Mouse (Mus musculus): ENCODE measurements around the gene Fndc9. TPM values are rescaled to one million over a fixed set of nuclear protein-coding genes. Genes with fewer than 3 reads are reported as not detected.

Fndc9 gene
- polyA plus RNA-seq, 1 experiment from 2014 or later, result not detected

DNA sequence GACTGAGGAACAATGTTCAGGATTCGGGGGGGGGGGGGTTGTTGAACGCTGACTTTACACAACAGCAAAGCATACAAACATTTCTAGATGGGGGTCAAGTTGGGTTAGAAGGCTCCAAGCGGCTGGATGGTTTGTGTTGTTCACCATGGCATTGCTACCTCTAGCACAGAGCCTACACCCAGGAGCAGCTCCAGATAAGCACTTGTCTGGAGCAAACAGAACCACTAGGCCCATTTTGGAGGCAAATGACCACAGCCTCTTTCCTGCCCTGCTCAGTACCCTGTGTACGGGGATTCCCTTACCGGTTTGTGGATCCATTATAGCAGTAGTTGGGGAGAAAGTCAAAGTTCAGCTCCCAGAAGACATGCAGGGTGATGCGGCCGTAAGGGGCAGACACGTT is 6.7 kb downstream of the Fndc9 start:
- 92% methylated on average over 8 of the region's 8 CpGs for WGBS
- Histone ChIP-seq H3K4me1 (replicated peaks) (no peaks in the 10 kb centered on the region), H3K9ac (no peak overlapping the region), H3K4me3 (replicated peaks) (no peak overlapping the region), H3K9me3 (no peaks in the 10 kb centered on the region), H3K27ac (no peak overlapping the region), H3K36me3 (no peaks in the 10 kb centered on the region), H3K27me3 (replicated peaks) (no peaks in the 10 kb centered on the region), H3K4me2 (replicated peaks) (no peak overlapping the region)
- ATAC-seq, result no peak

DNA sequence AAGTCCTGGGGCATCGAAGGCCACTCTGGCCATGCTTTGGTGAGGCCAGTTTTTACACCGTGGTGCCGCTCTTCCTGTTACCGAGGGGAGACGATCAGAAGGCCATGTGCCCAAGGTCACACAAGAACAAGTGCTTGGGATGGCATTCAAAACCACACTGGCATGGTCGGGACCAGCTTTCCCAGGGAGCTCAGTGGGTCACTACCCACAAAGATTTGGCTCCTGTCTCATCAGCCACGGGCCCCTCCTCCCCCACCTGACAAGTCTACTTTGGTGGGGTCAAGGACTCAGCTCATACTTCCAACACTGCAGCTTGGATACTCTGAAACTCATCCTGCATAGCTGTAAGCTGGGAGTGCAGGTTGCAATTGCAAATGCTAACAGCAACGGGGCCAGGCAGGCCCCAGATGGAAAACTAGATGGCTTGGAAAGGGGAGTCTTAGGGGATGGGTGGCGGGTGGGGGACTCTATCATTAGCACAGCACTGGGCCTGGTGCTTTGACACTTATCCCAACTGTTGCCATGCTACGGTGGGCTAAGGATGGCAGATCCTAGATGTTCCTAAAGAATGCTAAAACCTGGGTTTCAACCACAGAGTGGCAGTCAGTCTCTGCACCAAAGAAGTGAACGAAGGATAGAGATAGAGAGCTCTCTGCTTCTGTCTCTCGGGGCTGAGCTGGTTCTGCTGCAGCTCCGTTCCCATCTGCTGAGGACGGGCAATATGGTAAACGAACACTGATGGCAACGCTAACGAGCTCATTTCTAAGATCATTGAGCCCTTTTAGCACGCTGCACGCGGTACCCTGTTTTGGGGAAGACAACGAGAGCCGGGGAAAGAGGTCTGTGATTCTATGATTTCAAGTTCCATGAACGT is 9.6 kb downstream of the Fndc9 start:
- 93% methylated on average over 23 of the region's 23 CpGs for WGBS
- no peak overlapping the region for H3K27ac ChIP-seq
- H3K36me3 ChIP-seq, result no peaks in the 10 kb centered on the region
- no peaks in the 10 kb centered on the region for H3K4me1 ChIP-seq (replicated peaks)
- H3K4me3 ChIP-seq (replicated peaks), result no peak overlapping the region
- no peak overlapping the region for H3K9ac ChIP-seq
- H3K9me3 ChIP-seq, result no peaks in the 10 kb centered on the region
- no peaks in the 10 kb centered on the region for H3K27me3 ChIP-seq (replicated peaks)
- ATAC-seq, result no peak
- no peak overlapping the region for H3K4me2 ChIP-seq (replicated peaks)

DNA sequence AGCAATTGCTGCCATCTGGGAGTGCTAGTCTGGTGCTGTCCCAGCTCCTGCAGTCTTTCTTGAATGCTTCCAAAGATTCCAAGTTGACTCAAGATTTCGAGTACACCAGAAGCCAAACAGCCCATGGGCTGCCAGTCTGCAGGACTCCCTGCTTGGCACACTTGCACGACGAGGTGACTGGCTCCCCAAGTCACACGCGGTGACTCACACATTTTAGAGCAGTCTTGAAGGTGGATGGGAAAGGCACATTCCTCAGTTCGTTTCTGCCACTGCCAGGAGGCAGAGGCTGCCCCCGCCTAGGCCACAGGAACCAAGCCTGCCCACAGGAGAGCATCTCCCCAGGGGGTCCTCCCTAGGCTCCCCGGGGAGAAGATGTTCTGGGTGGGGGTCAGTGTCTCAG is 10.6 kb downstream of the Fndc9 start:
- no peak overlapping the region for H3K4me3 ChIP-seq (replicated peaks)
- H3K9ac ChIP-seq, result no peak overlapping the region
- H3K36me3 ChIP-seq, result no peaks in the 10 kb centered on the region
- no peaks in the 10 kb centered on the region for H3K9me3 ChIP-seq
- no peaks in the 10 kb centered on the region for H3K27me3 ChIP-seq (replicated peaks)
- H3K4me2 ChIP-seq (replicated peaks), result no peak overlapping the region
- no peak for ATAC-seq
- no peak overlapping the region for H3K27ac ChIP-seq
- H3K4me1 ChIP-seq (replicated peaks), result no peaks in the 10 kb centered on the region
- 70% methylated on average over 8 of the region's 8 CpGs for WGBS

DNA sequence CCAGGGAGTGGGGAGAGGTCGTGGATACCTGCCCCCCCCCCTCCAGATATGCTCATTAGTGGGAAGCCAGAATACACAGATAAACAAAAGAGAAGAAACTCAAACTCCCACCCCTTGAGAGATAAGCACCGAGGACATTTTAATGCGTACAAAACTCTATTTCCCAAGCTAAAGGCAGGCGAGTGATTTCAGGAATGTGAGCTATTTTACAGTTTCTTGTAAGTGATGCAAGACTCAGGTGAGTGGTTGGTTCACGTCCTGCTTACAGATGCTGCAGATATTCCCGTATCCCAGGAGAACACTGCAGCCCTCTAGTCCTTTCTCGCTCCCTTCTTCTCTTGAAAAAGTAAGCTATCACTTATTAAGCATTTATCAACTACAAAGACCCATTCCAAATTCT is 11.1 kb downstream of the Fndc9 start:
- Histone ChIP-seq H3K9me3 (no peaks in the 10 kb centered on the region), H3K4me3 (replicated peaks) (no peak overlapping the region), H3K9ac (no peak overlapping the region), H3K27me3 (replicated peaks) (no peaks in the 10 kb centered on the region), H3K27ac (no peak overlapping the region), H3K36me3 (no peaks in the 10 kb centered on the region), H3K4me1 (replicated peaks) (no peaks in the 10 kb centered on the region), H3K4me2 (replicated peaks) (no peak overlapping the region)
- ATAC-seq, result no peak
- WGBS, result 64% methylated on average over 7 of the region's 7 CpGs

DNA sequence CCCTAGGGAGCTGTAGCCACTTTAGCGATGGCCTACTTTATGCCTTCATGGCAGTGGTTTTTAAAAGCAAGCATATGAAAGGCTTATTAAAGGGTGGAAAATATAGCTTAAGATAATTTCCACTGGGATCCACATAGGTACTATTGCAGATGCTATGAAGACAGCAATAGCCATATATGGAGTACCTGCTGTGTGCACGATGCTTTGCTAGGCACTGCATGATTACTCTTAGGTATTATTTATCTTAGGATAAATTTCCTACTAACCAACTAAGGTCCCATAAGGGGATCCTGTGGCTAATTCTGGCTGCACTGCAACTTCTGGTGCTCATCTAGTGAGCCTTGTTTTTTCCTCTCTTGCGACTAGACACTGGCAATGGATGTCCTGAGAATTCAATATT is 13.0 kb downstream of the Fndc9 start:
- Histone ChIP-seq H3K4me2 (replicated peaks) (no peak overlapping the region), H3K4me3 (replicated peaks) (no peak overlapping the region), H3K27me3 (replicated peaks) (no peaks in the 10 kb centered on the region), H3K36me3 (no peaks in the 10 kb centered on the region), H3K27ac (no peak overlapping the region), H3K9me3 (no peaks in the 10 kb centered on the region), H3K4me1 (replicated peaks) (no peaks in the 10 kb centered on the region), H3K9ac (no peak overlapping the region)
- 90% methylated on average over 3 of the region's 3 CpGs for WGBS
- ATAC-seq, result no peak

DNA sequence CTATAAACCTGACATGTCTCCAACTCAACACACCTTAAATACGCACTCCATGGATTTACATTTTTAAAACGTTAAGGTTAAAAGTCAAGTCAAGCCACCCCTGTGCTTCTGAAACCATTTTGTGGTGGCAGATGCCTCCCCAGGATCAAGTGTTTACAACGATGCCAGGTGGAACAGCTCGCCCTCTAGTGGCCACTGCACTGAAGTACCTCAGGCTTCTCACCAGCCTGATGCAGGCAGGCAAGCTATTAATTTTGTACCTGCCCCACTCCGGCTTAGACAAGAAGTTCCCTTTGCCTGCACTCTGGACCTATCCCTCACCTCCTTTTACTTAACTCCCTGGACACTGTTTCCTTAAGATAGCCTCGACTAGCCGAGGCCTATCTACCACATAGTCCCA is 16.7 kb downstream of the Fndc9 start:
- Histone ChIP-seq H3K4me1 (replicated peaks) (no peaks in the 10 kb centered on the region), H3K9ac (no peak overlapping the region), H3K4me3 (replicated peaks) (no peak overlapping the region), H3K27me3 (replicated peaks) (no peaks in the 10 kb centered on the region), H3K4me2 (replicated peaks) (no peak overlapping the region), H3K9me3 (no peaks in the 10 kb centered on the region), H3K36me3 (no peaks in the 10 kb centered on the region), H3K27ac (no peak overlapping the region)
- ATAC-seq, result 0 out of 2 replicates have a peak, but pooled peaks have one; percentile 43
- WGBS, result 29% methylated on average over 7 of the region's 7 CpGs

DNA sequence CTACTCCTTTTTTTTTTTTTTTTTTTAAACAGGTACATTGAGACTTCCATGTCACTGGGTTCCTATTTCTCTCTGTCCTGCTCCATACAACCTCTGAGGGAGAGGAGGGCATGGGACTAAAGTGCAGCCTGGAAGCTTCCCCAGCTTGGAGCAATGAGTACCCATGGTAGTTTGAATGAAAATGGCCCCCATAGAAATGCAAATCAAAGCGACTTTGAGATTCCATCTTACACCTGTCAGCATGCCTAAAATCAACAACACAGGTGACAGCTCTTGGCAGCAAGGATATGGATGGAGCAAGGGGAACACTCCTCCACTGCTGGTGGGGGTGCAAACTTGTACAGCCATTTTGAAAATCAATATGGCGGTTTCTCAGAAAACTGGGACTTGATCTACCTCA is 20.0 kb downstream of the Fndc9 start:
- H3K4me2 ChIP-seq (replicated peaks), result no peak overlapping the region
- H3K27ac ChIP-seq, result no peak overlapping the region
- H3K9ac ChIP-seq, result no peak overlapping the region
- H3K36me3 ChIP-seq, result no peaks in the 10 kb centered on the region
- H3K4me3 ChIP-seq (replicated peaks), result no peak overlapping the region
- no peaks in the 10 kb centered on the region for H3K4me1 ChIP-seq (replicated peaks)
- 85% methylated on average over 2 of the region's 2 CpGs for WGBS
- H3K27me3 ChIP-seq (replicated peaks), result no peaks in the 10 kb centered on the region
- no peak for ATAC-seq
- no peaks in the 10 kb centered on the region for H3K9me3 ChIP-seq

DNA sequence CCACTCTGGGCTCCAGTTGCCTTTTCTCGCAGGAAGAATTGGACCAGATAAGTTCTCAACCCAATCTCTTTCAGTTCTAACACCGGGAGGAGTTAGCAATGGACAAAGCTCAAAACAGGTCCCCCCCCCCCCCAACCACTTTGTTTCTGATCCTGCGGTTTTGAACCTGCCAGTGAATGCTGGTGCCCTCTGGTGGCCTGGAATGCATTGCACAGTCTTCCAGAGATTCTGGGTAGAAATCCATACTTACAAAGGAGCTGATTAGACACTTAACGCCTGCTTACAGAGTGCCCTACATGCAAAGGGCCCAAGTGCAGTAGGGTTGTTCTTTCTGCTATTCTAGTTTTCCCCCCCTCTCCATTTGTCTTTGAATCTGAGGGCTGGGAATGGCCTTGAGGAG is 22.9 kb downstream of the Fndc9 start:
- Histone ChIP-seq H3K4me2 (replicated peaks) (no peak overlapping the region), H3K27ac (no peak overlapping the region), H3K36me3 (no peaks in the 10 kb centered on the region), H3K9ac (no peak overlapping the region), H3K4me1 (replicated peaks) (no peaks in the 10 kb centered on the region), H3K9me3 (no peaks in the 10 kb centered on the region), H3K4me3 (replicated peaks) (no peak overlapping the region), H3K27me3 (replicated peaks) (no peaks in the 10 kb centered on the region)
- ATAC-seq, result no peak
- WGBS, result 74% methylated on average over 4 of the region's 4 CpGs

DNA sequence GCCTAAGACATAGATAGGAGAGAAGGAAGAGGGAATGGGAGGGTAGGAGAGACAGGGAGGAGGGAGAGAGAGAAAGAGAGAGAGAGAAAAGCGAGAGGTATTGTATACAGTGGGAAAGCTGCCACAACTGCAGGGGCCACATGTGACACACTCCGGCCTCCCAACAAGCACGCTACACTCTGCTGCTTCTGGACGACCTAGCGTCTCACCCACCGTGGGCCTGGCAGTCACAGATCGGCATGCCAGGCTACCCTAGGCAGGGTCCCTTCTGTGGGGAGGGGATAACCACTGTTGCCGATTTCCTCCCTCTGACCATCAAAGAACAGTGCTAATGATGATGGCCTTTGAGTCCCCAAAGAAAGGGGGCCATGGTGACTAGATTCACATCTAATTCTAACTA is 23.4 kb downstream of the Fndc9 start:
- Histone ChIP-seq H3K36me3 (no peaks in the 10 kb centered on the region), H3K9me3 (no peaks in the 10 kb centered on the region), H3K4me3 (replicated peaks) (no peak overlapping the region), H3K4me2 (replicated peaks) (no peak overlapping the region), H3K27ac (no peak overlapping the region), H3K27me3 (replicated peaks) (no peaks in the 10 kb centered on the region), H3K9ac (no peak overlapping the region), H3K4me1 (replicated peaks) (no peaks in the 10 kb centered on the region)
- no peak for ATAC-seq
- WGBS, result 92% methylated on average over 8 of the region's 8 CpGs

DNA sequence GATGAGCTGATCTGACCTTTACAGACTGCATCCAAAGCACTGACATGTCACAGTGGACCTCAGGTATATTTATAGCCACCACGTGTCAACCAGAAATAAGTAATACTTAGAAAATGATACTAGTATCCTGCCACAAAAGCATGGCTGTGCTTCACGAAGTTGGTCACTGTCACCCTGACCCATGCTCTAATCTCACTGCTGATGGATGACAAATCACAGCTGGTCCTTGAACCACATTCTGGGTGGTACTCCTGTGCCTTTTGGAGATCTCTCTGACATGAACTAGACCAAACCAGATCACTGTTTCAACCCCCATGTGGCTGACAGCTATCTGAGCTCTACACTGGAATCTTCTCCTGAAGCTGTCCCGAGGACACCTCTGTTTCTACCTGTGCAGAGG is 27.5 kb downstream of the Fndc9 start:
- Histone ChIP-seq H3K27me3 (replicated peaks) (no peaks in the 10 kb centered on the region), H3K9me3 (no peaks in the 10 kb centered on the region), H3K9ac (no peak overlapping the region), H3K4me1 (replicated peaks) (no peaks in the 10 kb centered on the region), H3K4me2 (replicated peaks) (no peak overlapping the region), H3K4me3 (replicated peaks) (no peak overlapping the region), H3K27ac (no peak overlapping the region), H3K36me3 (no peaks in the 10 kb centered on the region)
- 79% methylated on average over 3 of the region's 3 CpGs for WGBS
- ATAC-seq, result no peak

DNA sequence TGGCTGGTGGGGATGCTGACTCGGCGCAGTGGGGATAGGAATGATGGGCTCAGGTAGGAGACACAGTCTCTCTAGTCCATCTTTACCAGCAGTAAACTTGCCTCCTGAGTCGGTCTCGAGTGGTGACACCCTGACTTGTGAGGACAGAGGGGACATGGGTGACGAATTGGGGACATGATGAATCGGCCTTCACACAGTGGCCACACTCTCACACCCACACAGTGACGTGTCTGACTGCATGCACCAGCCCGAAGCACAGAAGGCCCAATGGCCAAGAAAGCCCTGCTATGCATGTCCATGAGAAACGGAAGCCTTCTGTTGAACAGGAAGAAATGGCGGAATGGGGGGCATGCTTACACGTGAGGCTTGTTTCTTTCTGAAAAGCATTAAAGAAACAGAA is 28.0 kb downstream of the Fndc9 start:
- H3K4me1 ChIP-seq (replicated peaks), result no peaks in the 10 kb centered on the region
- H3K27me3 ChIP-seq (replicated peaks), result no peaks in the 10 kb centered on the region
- no peak for ATAC-seq
- no peaks in the 10 kb centered on the region for H3K36me3 ChIP-seq
- no peak overlapping the region for H3K9ac ChIP-seq
- WGBS, result 90% methylated on average over 11 of the region's 11 CpGs
- H3K4me2 ChIP-seq (replicated peaks), result no peak overlapping the region
- no peak overlapping the region for H3K27ac ChIP-seq
- H3K4me3 ChIP-seq (replicated peaks), result no peak overlapping the region
- H3K9me3 ChIP-seq, result no peaks in the 10 kb centered on the region

DNA sequence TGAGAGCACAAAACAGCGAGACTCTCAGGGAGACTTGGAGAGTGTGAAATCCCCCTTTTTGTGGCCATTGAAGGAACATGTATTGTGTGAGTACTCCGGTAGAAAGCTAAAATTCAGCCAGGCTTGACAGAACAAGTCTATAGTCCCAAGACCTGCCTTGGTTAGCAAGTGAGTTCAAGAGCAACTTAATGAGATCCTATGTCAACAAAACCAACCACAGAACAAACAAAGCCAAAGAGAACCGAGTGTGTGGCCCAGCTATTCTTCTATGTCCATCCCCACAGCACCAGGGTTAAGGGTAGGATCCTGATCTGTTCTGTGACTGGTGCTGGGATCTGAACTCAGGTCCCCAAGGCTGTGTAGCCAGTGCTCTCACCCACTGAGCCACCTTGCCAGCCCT is 29.3 kb downstream of the Fndc9 start:
- no peak for ATAC-seq
- no peaks in the 10 kb centered on the region for H3K9me3 ChIP-seq
- 76% methylated on average over 3 of the region's 3 CpGs for WGBS
- no peaks in the 10 kb centered on the region for H3K4me1 ChIP-seq (replicated peaks)
- H3K27me3 ChIP-seq (replicated peaks), result no peaks in the 10 kb centered on the region
- H3K4me2 ChIP-seq (replicated peaks), result no peak overlapping the region
- H3K9ac ChIP-seq, result no peak overlapping the region
- H3K27ac ChIP-seq, result no peak overlapping the region
- no peaks in the 10 kb centered on the region for H3K36me3 ChIP-seq
- no peak overlapping the region for H3K4me3 ChIP-seq (replicated peaks)

DNA sequence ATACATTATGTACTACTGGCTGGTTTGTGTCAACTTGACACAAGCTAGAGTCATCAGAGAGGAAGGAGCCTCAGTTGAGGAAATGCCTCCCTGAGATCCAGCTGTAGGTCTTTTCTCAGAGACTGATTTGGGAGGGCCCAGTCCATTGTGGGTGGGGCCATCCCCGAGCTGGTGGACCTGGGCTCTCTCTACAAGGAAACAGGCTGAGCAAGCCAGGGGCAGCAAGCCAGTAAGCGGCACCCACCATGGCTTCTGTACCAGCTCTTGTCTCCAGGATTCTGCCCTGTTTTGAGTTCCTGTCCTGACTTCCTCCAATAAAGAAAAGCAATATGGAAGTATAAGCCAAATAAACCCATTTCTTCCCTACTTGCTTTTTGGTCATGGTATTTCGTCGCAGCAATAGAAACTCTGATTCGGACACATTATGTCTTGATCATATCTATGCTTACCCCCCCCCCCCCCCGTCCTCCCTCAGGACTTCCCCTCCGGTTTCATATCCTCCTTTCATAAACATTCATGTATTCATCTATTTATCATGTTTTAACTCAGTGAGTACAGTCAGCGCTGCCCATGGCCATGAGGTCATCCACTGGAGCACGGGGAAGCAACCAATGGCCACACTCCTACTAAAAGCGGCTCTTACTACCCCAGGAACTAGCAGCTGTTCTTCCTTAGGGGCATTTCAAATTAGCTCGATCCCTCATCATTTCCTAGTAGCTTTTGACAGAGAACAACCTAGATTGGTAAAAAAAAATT is 29.9 kb downstream of the Fndc9 start:
- ATAC-seq, result no peak
- no peak overlapping the region for H3K27ac ChIP-seq
- WGBS, result 78% methylated on average over 11 of the region's 11 CpGs
- H3K4me3 ChIP-seq (replicated peaks), result no peak overlapping the region
- no peaks in the 10 kb centered on the region for H3K4me1 ChIP-seq (replicated peaks)
- no peak overlapping the region for H3K4me2 ChIP-seq (replicated peaks)
- no peaks in the 10 kb centered on the region for H3K27me3 ChIP-seq (replicated peaks)
- no peak overlapping the region for H3K9ac ChIP-seq
- H3K9me3 ChIP-seq, result no peaks in the 10 kb centered on the region
- H3K36me3 ChIP-seq, result no peaks in the 10 kb centered on the region

Data from intestine, embryonic 15.5 days (tissue).